8 mouse cellular contexts compared by ENCODE assay signal in the genomic region with DNA sequence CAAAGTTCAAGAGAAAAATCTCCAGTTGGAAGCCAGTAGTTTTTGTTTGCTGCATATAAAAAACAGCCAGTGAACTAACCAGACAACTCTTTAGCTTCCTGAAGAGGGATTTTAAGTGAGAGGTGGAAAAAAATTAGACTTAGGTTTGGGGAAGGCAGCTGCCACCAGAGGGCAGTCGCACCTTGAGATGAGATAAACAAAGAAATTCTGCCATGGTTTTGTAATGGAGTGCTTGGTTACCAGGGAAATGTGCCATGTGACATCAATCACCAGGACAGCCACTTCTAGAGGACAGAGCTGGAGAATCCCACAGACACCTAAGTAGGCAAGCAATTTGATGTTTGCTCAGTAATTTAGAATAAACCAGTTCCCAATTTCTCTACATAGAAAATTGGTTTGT.
DNase-seq lines count a peak whose midpoint lies in the region; ATAC-seq lines count a peak whose summit lies in the region.

No protein-coding gene starts in this region.

- no peaks in the 10 kb centered on the region for H3K36me3 ChIP-seq in midbrain, embryonic 12.5 days

- no peaks in the 10 kb centered on the region for H3K9me3 ChIP-seq in midbrain, embryonic 12.5 days

- peak; percentile 77 for ATAC-seq in midbrain, embryonic 12.5 days (ENCODE audit: low FRiP score, low read depth)

- WGBS in midbrain, embryonic 12.5 days, result 0% methylated on average over 1 of the region's 1 CpGs

- no peaks in the 10 kb centered on the region for H3K4me1 ChIP-seq in midbrain, embryonic 12.5 days

- H3K27ac ChIP-seq in midbrain, embryonic 12.5 days (replicated peaks), result no peak overlapping the region

- H3K4me3 ChIP-seq in midbrain, embryonic 12.5 days, result no peak overlapping the region

- H3K27me3 ChIP-seq in midbrain, embryonic 12.5 days, result no peaks in the 10 kb centered on the region

- peak; percentile 28 for DNase-seq in thymus, postnatal 4 days
- no peak for DNase-seq in thymus, postnatal 0 days (ENCODE audit: low spot score)
- peak; percentile 81 to 85 for DNase-seq in cerebellum, postnatal 10 days
- DNase-seq in frontal cortex, postnatal 14 days (ENCODE audit: low spot score in 2 of 2), result peak; percentile 9 to 26
- DNase-seq in layer of hippocampus, adult 8-10 months (ENCODE audit: low spot score in 2 of 2), result peak; percentile 19 to 63
- DNase-seq in spleen, postnatal 4 days (ENCODE audit: low spot score in 2 of 2), result no peak
- no peak for DNase-seq in heart, adult 8-10 months (ENCODE audit: low spot score)

- H3K4me2 ChIP-seq in midbrain, embryonic 12.5 days (replicated peaks), result no peak overlapping the region

- H3K9ac ChIP-seq in midbrain, embryonic 12.5 days (replicated peaks), result no peak overlapping the region

Comparison
In these comparisons a context has a peak if more than half of its experiments do, and no peak if none do; other contexts are left out.
1. DNase-seq: peak in thymus, postnatal 4 days (single experiment), cerebellum, postnatal 10 days (2 of 2), frontal cortex, postnatal 14 days (2 of 2) and layer of hippocampus, adult 8-10 months (2 of 2); none in thymus, postnatal 0 days (single experiment), spleen, postnatal 4 days (0 of 2) and heart, adult 8-10 months (single experiment).